Mouse (Mus musculus): Measurements from ENCODE around the gene Olfr69.
"Not testable (repeated sequence)": the region's sequence is repeated elsewhere in the genome, so short reads cannot be mapped to it uniquely, and the experiment has no call there.

Olfr69 gene

DNA sequence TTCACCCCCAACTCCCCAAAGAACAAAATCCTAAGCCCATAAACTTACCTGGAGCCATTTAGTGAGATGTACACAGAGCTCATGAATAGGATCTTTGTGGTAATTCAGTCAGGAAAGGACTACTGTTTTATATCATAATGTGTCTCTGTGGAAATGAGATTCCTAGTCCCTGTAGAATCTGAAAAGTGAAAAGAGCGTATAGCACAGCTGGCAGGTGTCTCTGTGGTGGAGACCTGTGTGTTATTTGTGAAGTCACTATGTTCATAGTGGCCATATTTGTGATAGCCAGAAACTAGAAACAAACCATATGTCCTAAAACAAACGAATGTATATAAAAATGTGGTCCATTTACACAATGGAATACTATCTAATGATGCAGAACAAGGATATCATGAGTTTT lies at the start of gene Olfr69:
Olfr69 (minus strand) TSS at position 101 of the 400 bp plus-strand sequence.
- CTCF ChIA-PET = no interaction called here

DNA sequence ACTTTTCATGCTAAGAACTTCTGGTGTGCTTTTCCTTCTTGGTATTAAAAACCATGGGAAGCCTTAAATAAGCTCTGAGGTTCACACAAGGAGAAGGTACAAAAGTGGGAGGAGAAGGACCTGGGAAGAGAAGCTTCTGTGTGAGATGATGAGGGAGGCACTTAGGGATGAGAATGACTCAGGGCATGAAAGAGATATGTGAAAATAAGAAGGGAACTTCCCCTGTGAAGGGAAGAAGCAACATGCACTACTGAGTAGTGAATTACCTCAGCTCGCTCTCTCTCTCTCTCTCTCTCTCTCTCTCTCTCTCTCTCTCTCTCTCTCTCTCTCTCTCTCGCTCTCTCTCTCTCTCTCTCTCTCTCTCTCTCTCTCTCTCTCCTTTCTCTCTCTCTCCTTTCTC lies 43.7 kb upstream of the Olfr69 start:
- CTCF ChIA-PET = not testable (repeated sequence)

DNA sequence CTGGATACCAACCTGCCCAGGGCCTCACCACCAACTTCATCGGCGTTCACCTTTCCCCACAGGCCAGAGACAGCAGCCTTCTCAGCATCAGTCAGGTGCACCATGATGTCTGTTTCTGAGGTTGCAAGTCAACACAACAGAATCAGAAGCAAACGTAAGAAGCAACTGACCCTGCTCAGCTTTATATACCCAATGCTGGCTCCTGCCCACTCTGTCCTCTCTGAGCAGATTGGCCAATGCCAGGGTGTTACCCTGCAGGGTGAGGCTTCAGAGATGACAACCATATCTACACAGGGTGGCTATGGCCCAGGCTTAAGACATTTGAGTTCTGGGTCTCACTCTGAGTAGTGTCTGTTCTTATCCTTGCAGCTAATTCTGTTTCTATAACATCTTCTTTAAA lies 42.4 kb upstream of the Olfr69 start, which contains the start of gene Hbb-bt:
Hbb-bt (minus strand) TSS at position 231 of the 400 bp plus-strand sequence.
- CTCF ChIA-PET = interaction anchor here (0.6 kb wide), 1 partner anchor 1187 kb away, joined by 7 read pairs; no protein-coding TSS in a partner anchor

DNA sequence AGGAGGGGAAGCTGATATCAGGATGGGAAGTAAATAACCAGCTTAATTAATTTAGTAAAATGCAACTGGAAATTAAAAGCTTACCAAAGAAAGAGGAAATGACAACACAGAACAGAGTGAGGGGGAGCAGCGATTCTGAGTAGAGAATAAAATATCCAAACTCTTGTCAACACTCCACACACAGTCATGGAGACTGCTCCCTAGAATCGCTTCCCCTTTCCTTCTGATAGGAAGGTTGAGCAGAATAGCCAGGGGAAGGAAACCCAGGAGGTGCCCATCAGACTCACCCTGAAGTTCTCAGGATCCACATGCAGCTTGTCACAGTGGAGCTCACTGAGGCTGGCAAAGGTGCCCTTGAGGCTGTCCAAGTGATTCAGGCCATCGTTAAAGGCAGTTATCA lies 41.8 kb upstream of the Olfr69 start:
- CTCF ChIA-PET = interaction anchor here (0.6 kb wide), 1 partner anchor 1187 kb away, joined by 7 read pairs; no protein-coding TSS in a partner anchor

DNA sequence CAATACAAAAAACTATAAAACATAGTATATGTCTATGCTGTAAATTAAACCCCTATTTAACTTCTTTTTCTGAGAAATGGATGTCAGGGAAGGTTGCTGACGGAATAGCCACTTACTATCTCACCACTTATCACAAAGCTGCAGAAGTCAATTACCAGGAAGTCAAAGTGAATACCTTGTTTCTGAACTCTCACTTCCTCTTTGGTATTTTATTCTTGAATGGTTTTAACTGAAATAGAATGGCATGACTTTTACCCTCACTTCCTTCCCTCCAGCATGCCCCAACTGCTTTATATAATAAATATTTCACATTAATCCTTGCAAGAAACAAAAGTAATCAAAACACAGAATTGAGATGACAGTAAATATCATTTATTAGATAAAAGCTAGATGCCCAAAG lies 40.8 kb upstream of the Olfr69 start:
- CTCF ChIA-PET = no interaction called here

DNA sequence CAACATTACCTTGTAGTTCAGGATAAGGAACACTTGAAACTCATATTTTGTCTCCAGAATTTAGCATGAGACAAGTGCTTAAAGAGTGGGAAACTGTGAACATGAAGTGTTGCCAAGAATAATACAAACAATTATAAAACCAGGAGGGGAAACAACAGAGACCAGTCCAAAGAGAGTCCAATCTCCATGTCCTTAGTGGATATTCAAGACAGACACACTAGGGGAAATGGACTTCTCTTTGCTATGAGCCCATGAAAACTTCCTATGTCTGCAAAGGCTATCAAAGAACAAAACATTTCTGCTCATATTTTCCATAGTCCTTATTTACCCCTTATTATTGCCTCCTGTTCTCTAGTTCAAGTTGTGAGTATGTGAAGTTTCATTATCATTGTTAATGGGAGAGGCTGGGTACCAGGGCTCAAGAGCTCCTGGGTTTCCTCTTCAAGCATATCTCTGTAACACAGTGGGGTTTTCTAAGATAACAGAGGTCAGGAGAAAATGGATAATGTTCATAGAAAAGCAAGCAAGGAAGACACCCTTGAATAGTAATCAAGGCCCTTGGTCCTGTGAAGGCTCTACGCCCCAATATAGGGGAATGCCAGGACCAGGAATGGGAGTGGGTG lies 39.9 kb upstream of the Olfr69 start:
- CTCF ChIA-PET = no interaction called here

DNA sequence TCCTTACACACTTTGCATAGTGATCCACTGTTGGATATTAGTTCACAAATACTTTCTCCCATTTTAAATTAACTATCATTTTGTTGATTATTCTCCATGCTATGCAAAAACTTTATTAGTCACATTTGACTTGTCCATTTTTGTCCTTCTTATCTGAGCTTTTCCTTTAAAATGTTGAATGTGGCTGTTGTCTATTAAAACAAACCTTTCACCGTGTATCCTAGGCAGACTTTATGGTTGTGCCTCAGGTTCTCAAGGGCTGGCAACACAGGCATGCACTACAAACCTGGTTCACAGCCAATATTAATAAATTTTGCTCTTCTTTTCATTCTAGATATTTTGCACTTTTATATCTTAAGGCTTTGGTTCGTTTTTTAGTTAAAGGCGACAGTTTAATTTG lies 39.4 kb upstream of the Olfr69 start:
- CTCF ChIA-PET = no interaction called here

DNA sequence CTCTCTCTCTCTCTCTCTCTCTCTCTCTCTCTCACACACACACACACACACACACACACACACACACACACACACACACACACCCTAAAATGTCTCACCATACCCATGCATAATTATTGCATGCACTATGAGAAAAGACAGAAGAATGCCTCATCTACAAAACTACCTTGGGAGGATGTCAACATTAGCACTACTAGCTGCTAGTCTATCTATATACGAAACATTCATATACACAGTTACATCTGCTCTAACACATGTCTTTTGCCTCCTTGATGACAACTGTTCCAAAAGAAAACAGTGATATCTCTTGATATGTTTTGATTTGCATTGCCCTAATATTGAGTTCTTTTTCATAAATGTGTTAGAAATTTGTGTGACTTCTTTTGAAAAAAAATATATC lies 38.9 kb upstream of the Olfr69 start:
- CTCF ChIA-PET = no interaction called here

DNA sequence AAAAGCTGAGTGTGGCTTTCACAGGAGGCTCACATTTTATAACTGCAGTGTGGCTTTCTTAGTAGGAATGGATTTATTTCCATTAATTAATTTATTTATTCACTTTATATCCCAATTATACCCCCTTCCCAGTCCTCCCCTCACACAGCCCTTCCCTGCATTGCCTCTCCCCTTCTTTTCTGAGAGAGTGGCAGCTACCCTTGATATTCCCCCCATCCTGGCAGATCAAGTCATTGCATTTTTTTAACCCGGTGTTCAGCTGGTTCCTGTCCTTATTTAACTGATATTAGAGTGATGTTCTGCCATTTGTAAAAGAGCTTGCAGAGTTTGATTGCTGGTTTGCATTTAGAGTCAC lies 38.4 kb upstream of the Olfr69 start:
- CTCF ChIA-PET = no interaction called here

DNA sequence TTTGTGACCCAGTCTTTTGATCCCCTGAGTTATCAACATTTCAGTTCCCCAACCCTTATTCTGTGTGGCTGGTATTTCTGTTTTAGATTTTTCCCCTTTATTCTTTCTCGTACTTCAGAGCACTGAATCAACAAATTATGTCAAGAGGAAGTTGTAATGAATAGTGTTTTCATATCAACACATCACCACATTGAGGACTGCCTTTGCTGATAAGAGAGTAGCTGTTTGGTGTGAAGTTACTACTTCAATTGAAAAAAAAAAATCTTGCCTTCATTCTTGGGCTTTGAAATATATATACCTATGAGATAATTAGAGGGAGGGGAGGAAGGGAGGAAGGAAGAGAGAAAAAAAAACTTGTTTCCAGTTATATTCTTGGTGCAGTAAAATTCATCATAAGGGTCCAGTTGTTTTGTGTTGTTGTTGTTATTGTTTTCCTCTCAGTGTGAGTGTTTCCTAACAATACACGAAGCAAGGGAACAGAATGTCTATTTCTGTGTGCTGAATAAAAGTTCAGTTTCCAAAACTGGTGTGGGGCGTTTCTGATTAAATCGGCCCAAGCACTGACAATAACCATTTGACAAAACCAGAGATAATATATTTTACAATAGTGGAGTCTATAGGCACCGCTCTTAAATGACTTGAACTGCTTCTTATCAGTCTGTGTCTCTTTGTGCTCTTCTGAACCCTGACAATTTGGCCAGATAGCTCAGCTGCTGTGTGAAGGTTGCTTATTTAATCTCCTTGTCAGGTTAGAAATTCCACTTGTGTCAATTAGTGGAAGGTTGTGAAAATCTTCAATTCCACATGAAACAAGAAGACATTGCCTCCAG lies 37.8 kb upstream of the Olfr69 start:
- CTCF ChIA-PET = no interaction called here

DNA sequence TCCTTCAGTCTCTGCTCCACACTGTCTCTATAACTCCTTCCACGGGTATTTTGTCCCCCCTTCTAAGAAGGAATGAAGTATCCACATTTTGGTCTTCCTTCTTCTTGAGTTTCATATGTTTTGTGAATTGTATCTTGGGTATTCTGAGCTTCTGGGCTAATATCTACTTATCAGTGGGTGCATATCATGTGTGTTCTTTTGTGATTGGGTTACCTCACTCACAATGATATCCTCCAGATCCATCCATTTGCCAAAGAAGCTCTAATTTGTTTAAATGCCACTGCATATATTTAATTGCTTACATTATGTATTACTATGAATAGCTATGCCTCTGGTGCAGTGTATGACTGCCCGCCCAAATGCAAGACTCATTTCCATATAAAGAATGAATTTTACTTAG lies 36.7 kb upstream of the Olfr69 start:
- CTCF ChIA-PET = not testable (repeated sequence)

DNA sequence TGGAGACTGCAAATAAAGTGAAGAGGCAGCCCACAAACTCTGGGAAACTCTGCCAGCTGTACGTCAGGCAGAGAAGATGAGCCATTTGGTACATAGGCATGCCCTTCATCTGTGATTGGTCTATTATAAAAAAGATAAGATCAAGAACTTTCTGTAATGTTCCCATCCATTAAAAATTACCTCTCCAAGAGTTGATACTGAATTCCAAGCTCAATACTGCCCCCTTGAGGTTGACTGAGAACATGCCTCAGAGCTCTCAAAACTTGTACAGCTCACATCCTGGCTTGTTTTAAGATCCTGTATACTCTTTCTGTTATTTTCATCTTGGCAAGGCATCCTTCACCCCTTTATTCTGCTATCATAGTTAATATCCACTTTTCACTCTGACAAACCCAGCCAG lies 35.5 kb upstream of the Olfr69 start:
- CTCF ChIA-PET = interaction anchor here (0.7 to 0.8 kb wide), 2 partner anchors 34 to 1342 kb away, joined by 3 to 5 read pairs; no protein-coding TSS in a partner anchor

DNA sequence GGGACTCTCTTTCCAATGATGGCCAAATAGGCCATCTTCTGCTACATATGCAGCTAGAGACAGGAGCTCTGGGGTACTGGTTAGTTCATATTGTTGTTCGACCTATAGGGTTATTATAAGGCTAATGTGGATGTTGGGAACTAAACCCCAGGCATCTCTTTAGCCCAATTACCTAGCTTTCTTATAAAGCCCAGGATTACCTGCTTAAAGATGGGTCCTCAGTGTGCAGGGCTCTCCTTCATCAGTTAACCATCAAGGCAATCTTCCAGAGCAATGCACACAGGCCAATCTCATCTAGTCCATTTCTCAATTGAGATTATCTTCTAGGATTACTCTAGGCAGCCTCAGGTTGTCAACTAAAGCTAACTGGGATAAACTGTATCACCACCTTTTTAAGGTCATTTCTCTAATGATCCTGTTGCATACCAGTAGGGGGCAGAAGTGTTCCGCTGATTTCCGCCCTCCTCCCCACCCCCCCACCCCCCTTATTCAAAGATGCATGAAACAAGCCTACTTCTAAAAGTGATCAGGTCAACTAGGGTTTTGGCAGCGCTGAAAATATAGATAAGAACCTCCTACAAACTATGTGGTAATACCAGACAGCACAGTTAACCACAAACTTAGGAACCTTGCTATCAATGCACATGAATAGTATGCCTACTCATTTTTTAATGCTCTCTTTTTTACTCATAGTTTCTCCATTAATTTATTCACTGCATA lies 21.4 kb upstream of the Olfr69 start:
- CTCF ChIA-PET = interaction anchor here (0.5 to 1.0 kb wide), 3 partner anchors 164 to 1739 kb away, joined by 3 to 6 read pairs (median 3); no protein-coding TSS in a partner anchor

DNA sequence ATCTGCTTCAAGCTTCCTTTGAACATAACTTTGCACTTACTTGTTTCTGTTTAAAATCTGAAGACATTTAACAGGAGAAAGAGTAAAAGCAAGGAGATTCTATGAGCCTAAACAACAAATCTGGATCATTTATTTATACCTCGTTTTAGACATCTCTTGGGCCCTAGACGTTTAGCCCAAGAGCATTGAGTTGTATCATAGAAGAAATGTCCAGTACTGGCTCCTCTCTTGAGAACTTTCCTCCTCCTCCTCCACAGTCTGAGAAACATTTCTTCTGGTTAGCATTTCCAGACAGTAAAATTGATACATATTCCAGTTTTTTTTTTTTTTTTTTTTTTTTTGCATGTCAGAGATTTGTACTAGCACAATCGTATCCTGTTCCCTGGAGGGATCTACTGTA lies 20.3 kb upstream of the Olfr69 start, which contains the start of gene Olfr67:
Olfr67 (minus strand) TSS at position 101 of the 400 bp plus-strand sequence.
- CTCF ChIA-PET = no interaction called here

DNA sequence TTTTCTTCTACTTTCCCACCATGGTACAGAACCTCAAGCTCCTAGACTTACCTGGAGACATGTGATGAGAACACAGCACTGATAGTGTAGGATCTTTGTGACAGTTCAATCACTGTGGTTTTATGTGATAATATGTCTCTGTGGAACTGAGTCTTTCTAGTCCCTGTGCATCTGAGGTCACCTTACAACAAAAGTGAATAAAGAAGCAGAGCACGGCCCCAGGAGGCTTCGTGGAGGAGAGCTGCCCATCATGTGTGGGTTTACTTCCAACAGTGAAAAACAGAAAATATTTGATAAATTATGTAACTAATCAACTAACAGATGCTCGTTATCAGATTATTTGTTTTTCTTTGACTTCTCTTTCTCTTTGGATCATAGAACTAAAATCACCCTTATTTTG lies 8.2 kb upstream of the Olfr69 start, which contains the start of gene Olfr68:
Olfr68 (minus strand) TSS at position 101 of the 400 bp plus-strand sequence.
- CTCF ChIA-PET = no interaction called here

DNA sequence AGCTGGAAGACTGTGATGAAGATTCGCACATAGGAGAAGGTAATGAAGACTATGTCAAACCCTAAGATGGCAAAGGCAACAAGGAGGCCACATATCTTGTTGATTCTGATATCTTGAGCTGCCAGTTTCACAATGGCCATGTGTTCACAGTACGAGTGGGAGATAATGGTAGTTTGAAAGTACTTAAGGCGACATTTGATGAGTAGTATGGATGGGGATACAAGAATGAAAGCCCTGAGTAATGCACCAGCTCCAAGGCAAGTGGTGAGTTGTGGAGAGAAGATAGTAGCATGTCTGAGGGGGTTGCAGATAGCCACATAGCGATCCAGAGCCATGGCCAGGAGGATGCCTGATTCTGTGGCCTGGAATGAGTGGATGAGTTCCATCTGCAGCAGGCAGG lies 6.3 kb upstream of the Olfr69 start:
- CTCF ChIA-PET = not testable (repeated sequence)

DNA sequence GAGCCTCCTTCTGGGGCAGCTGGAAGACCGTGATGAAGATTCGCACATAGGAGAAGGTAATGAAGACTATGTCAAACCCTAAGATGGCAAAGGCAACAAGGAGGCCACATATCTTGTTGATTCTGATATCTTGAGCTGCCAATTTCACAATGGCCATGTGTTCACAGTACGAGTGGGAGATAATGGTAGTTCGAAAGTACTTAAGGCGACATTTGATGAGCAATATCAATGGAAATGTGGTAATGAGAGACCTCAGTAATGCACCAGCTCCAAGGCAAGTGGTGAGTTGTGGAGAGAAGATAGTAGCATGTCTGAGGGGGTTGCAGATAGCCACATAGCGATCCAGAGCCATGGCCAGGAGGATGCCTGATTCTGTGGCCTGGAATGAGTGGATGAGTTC lies 3.7 kb downstream of the Olfr69 start:
- CTCF ChIA-PET = not testable (repeated sequence)

DNA sequence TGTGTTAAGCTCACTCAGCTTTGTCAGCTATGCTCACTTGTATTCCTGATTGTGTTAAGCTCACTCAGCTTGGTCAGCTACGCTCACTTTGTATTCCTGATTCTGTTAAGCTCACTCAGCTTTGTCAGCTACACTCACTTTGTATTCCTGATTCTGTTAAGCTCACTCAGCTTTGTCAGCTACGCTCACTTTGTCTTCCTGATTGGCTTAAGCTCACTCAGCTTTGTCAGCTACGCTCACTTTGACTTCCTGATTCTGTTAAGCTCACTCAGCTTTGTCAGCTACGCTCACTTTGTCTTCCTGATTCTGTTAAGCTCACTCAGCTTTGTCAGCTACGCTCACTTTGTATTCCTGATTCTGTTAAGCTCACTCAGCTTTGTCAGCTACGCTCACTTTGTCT lies 9.2 kb downstream of the Olfr69 start:
- CTCF ChIA-PET = not testable (repeated sequence)

DNA sequence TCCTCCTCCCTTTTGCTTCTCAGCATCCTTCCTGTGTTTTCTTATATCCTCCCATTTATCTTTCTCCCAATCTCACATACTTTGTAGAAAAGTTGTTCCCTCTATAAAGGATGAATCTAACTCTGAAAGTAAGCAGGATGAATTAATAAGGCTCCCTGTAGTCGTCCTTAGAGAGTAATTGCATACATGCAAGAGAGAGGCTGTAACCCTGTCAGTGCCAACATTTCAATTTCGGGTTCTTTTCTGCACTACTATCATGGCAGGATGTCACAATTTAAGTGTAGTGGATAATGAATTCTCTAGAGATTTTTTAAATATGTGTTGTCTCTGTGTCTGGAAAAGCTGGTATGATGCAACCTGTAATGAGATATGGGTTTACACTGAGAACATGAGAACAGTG lies 14.2 kb downstream of the Olfr69 start, which contains the start of gene Olfr630:
Olfr630 (minus strand) TSS at position 101 of the 400 bp plus-strand sequence.
- CTCF ChIA-PET = no interaction called here

DNA sequence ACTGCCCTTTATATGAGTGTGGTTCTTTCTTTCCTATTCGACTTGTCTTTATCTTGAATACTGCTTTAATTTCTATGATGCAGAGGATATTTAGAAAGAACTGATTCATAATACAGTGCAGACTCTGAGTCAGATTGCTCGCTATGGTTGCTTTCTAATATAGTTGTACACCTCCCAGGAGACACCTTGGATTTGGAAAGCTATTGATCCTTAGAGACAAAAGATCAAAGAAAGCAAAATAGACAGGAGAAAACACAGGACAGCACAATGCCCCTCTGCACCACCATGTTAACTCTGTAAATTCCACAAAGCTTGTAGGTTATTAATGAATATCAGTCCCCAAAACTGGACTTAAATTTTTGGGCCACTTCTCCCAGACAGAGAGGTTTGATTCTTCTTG lies 26.6 kb downstream of the Olfr69 start, which contains the start of gene Olfr629:
Olfr629 (minus strand) TSS at position 101 of the 400 bp plus-strand sequence.
- CTCF ChIA-PET = no interaction called here

DNA sequence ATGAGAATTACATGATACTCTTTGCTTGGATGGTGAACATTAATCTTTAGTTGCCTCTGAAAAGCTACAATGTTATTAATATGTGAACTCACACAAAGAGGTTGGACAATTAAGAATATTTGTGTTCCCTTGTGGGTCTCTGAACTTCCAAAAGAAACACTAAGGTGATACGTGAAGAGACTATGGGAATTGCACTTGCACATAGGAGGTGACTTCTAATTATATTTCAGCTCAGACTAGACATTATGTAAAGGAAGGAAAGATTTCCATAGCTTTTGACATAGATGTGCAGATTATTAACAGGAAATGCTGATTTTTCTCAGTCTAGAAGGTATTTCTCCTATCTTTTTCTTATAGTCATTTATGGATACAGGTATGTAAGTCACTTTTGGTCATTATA lies 41.3 kb downstream of the Olfr69 start, which contains the start of gene Olfr628:
Olfr628 (plus strand) TSS at position 301 of the 400 bp plus-strand sequence.
- CTCF ChIA-PET = no interaction called here

DNA sequence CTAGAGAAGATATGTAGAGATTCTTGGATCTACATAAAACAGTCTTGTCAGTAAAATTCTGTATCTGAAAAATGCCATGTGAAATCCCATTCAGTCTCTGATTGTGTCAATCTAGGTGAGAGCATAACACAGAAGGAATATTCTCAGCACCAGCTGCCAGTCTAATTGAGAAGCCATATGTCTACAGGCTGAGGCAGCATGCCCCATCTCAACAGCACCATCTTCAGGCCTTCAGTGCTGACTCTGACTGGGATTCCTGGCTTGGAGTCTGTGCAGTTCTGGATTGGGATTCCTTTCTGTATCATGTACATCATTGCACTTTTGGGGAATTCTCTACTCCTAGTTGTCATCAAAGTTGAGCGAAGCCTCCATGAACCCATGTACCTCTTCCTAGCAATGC lies 55.0 kb downstream of the Olfr69 start:
- CTCF ChIA-PET = not testable (repeated sequence)
